Mouse (Mus musculus): ENCODE results near the gene N4bp2.

DNA sequence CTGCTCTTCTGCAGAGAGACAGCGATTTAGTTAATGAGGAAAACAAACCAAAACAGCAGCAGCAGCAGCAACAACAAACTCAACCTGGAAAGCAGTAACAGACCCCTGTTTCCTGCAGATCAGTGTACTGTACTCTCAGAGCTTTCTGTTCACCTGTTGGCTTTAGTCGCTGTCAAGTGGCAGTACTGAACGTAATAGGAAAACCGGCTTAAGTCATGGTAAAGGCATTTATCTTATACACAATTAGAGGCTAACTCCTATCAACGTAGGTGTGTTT, 2.3 kb downstream of the N4bp2 start:
- TF ChIP-seq CTCF (IDR thresholded peaks at IDR 0.05; ENCODE audit: low read depth, low read length) (no peak), GATA1 (IDR thresholded peaks at IDR 0.05; ENCODE audit: borderline replicate concordance, low read length) (no peak)
